Mouse (Mus musculus) hindbrain, embryonic 10.5 days (tissue): Measurements from ENCODE around the gene Lsamp. TPM values are rescaled to one million over a fixed set of nuclear protein-coding genes. Genes with fewer than 3 reads are reported as not detected.

ENCODE experiments used
- DNase-seq: peaks from one replicate; pipeline ENCODE4 v3.0.0-alpha.2; 2017; ENCODE audit warnings: low spot score
- H3K27ac ChIP-seq: fragments of 300-500 bp; sonication (generic); 2 replicates; pipeline ENCODE4 v1.5.1; 2016; ENCODE audit warnings: mild to moderate bottlenecking, moderate library complexity
- H3K27me3 ChIP-seq: fragments of 300-500 bp; sonication (generic); 2 replicates; pipeline ENCODE4 v1.6.1; 2016; ENCODE audit warnings: mild to moderate bottlenecking; ENCODE audit not compliant: poor library complexity, insufficient read depth, severe bottlenecking
- H3K36me3 ChIP-seq: fragments of 300-500 bp; sonication (generic); 2 replicates; pipeline ENCODE4 v1.6.1; 2016; ENCODE audit warnings: mild to moderate bottlenecking, moderate library complexity
- H3K4me1 ChIP-seq: fragments of 300-500 bp; sonication (generic); replicated peaks from 2 replicates; pipeline ENCODE4 v1.6.1; 2016; ENCODE audit warnings: mild to moderate bottlenecking
- H3K4me3 ChIP-seq: fragments of 300-500 bp; sonication (generic); 2 replicates; pipeline ENCODE4 v1.5.1; 2016; ENCODE audit warnings: mild to moderate bottlenecking, moderate library complexity
- H3K9me3 ChIP-seq: fragments of 300-500 bp; sonication (generic); 2 replicates; pipeline ENCODE4 v1.6.1; 2016; ENCODE audit warnings: mild to moderate bottlenecking, moderate library complexity
- WGBS: fragments of 180-500 bp; shearing (Covaris S2); methylation state at CpG from one replicate; pipeline ENCODE4 v1.1.7; 2016; 5-methylcytosine and 5-hydroxymethylcytosine counted together
- polyA plus RNA-seq: library from polyadenylated mRNA; unstranded; fragments of >200 nt; fragmentation: Nextera tagmentation; extraction: Ambion mirVana; gene quantifications from 2 replicates; pipeline ENCODE4 v1.2.1, GENCODE M21; 2016

The Lsamp gene
- polyA plus RNA-seq, 1 experiment from 2014 or later = 17.2 TPM

- H3K36me3 ChIP-seq = no peaks in the 10 kb centered on the region
- no peaks in the 10 kb centered on the region for H3K9me3 ChIP-seq
- H3K27ac ChIP-seq = no peak overlapping the region
- no peaks in the 10 kb centered on the region for H3K27me3 ChIP-seq
- no peak for DNase-seq
- H3K4me1 ChIP-seq = no peaks in the 10 kb centered on the region
- no peak overlapping the region for H3K4me3 ChIP-seq
These were observed 847.4 kb downstream of the Lsamp start for GRCm38 (mm10) chr16:40831536-40831935.

- Histone ChIP-seq H3K27me3 (no peaks in the 10 kb centered on the region), H3K27ac (no peak overlapping the region), H3K4me1 (no peaks in the 10 kb centered on the region), H3K9me3 (no peaks in the 10 kb centered on the region), H3K4me3 (no peak overlapping the region), H3K36me3 (no peaks in the 10 kb centered on the region)
- WGBS = 58% methylated on average over 1 of the region's 1 CpGs
- no peak for DNase-seq
These were observed 857.6 kb downstream of the Lsamp start for GRCm38 (mm10) chr16:40841765-40842164.

GRCm38 (mm10) chr16:40866733-40867132 is 882.6 kb downstream of the Lsamp start:
- H3K27ac ChIP-seq = no peak overlapping the region

GRCm38 (mm10) chr16:40878301-40878700 is 894.1 kb downstream of the Lsamp start:
- 97% methylated on average over 4 of the region's 4 CpGs for WGBS
- Histone ChIP-seq H3K4me1 (no peaks in the 10 kb centered on the region), H3K27me3 (no peaks in the 10 kb centered on the region), H3K9me3 (no peaks in the 10 kb centered on the region), H3K36me3 (no peaks in the 10 kb centered on the region), H3K4me3 (no peak overlapping the region), H3K27ac (no peak overlapping the region)
- DNase-seq = no peak

More at GRCm38 (mm10) chr16:40866733-40867132, 882.6 kb downstream of the Lsamp start:
- Histone ChIP-seq H3K36me3 (no peaks in the 10 kb centered on the region), H3K9me3 (no peaks in the 10 kb centered on the region), H3K27me3 (no peaks in the 10 kb centered on the region), H3K4me1 (no peaks in the 10 kb centered on the region), H3K4me3 (no peak overlapping the region)
- no peak for DNase-seq

GRCm38 (mm10) chr16:40881942-40882341 is 897.8 kb downstream of the Lsamp start:
- no peaks in the 10 kb centered on the region for H3K27me3 ChIP-seq
- WGBS = 81% methylated on average over 5 of the region's 5 CpGs
- no peaks in the 10 kb centered on the region for H3K36me3 ChIP-seq
- no peak for DNase-seq
- H3K9me3 ChIP-seq = no peaks in the 10 kb centered on the region
- H3K27ac ChIP-seq = no peak overlapping the region
- H3K4me3 ChIP-seq = no peak overlapping the region
- H3K4me1 ChIP-seq = no peaks in the 10 kb centered on the region

GRCm38 (mm10) chr16:40891338-40891737 is 907.2 kb downstream of the Lsamp start:
- peak; percentile 5 for DNase-seq
- no peaks in the 10 kb centered on the region for H3K9me3 ChIP-seq
- H3K4me3 ChIP-seq = no peak overlapping the region
- no peaks in the 10 kb centered on the region for H3K27me3 ChIP-seq
- no peaks in the 10 kb centered on the region for H3K36me3 ChIP-seq
- H3K4me1 ChIP-seq = no peaks in the 10 kb centered on the region
- no peak overlapping the region for H3K27ac ChIP-seq
- WGBS = 42% methylated on average over 7 of the region's 7 CpGs

GRCm38 (mm10) chr16:40897768-40898327 is 913.7 kb downstream of the Lsamp start:
- Histone ChIP-seq H3K27me3 (no peaks in the 10 kb centered on the region), H3K9me3 (no peaks in the 10 kb centered on the region), H3K4me1 (no peaks in the 10 kb centered on the region), H3K4me3 (no peak overlapping the region), H3K27ac (no peak overlapping the region), H3K36me3 (no peaks in the 10 kb centered on the region)
- WGBS = 45% methylated on average over 4 of the region's 4 CpGs
- peak; percentile 2 for DNase-seq

- Histone ChIP-seq H3K4me1 (no peaks in the 10 kb centered on the region), H3K27me3 (no peaks in the 10 kb centered on the region), H3K36me3 (no peaks in the 10 kb centered on the region), H3K27ac (no peak overlapping the region), H3K9me3 (no peaks in the 10 kb centered on the region), H3K4me3 (no peak overlapping the region)
- no peak for DNase-seq
- WGBS = 76% methylated on average over 1 of the region's 1 CpGs
These were observed 923.7 kb downstream of the Lsamp start for GRCm38 (mm10) chr16:40907892-40908291.

- no peak for DNase-seq
- H3K4me3 ChIP-seq = no peak overlapping the region
- WGBS = 77% methylated on average over 2 of the region's 2 CpGs
These were observed 930.0 kb downstream of the Lsamp start for GRCm38 (mm10) chr16:40914141-40914540.

GRCm38 (mm10) chr16:40930596-40930995 is 946.4 kb downstream of the Lsamp start:
- no peaks in the 10 kb centered on the region for H3K9me3 ChIP-seq
- H3K27me3 ChIP-seq = no peaks in the 10 kb centered on the region
- DNase-seq = no peak
- H3K27ac ChIP-seq = no peak overlapping the region
- 94% methylated on average over 4 of the region's 4 CpGs for WGBS
- H3K36me3 ChIP-seq = no peaks in the 10 kb centered on the region
- H3K4me3 ChIP-seq = no peak overlapping the region
- H3K4me1 ChIP-seq = no peaks in the 10 kb centered on the region

More at GRCm38 (mm10) chr16:40914141-40914540, 930.0 kb downstream of the Lsamp start:
- H3K4me1 ChIP-seq = no peaks in the 10 kb centered on the region
- H3K9me3 ChIP-seq = no peaks in the 10 kb centered on the region
- no peak overlapping the region for H3K27ac ChIP-seq
- H3K27me3 ChIP-seq = no peaks in the 10 kb centered on the region
- H3K36me3 ChIP-seq = no peaks in the 10 kb centered on the region

GRCm38 (mm10) chr16:40942266-40942665 is 958.1 kb downstream of the Lsamp start:
- Histone ChIP-seq H3K36me3 (no peaks in the 10 kb centered on the region), H3K27ac (no peak overlapping the region), H3K9me3 (no peaks in the 10 kb centered on the region), H3K4me3 (no peak overlapping the region), H3K27me3 (no peaks in the 10 kb centered on the region), H3K4me1 (no peaks in the 10 kb centered on the region)
- whole genome bisulfite sequencing = 90% methylated on average over 3 of the region's 3 CpGs
- DNase-seq = no peak

- Histone ChIP-seq H3K4me3 (no peak overlapping the region), H3K4me1 (no peaks in the 10 kb centered on the region), H3K27ac (no peak overlapping the region), H3K36me3 (no peaks in the 10 kb centered on the region), H3K9me3 (no peaks in the 10 kb centered on the region), H3K27me3 (no peaks in the 10 kb centered on the region)
- DNase-seq = no peak
- 56% methylated on average over 1 of the region's 1 CpGs for WGBS
These were observed 961.7 kb downstream of the Lsamp start for GRCm38 (mm10) chr16:40945834-40946233.

GRCm38 (mm10) chr16:40948013-40948412 is 963.9 kb downstream of the Lsamp start:
- no peaks in the 10 kb centered on the region for H3K4me1 ChIP-seq
- no peaks in the 10 kb centered on the region for H3K9me3 ChIP-seq
- no peaks in the 10 kb centered on the region for H3K36me3 ChIP-seq
- no peak overlapping the region for H3K27ac ChIP-seq
- no peak for DNase-seq
- no peaks in the 10 kb centered on the region for H3K27me3 ChIP-seq
- H3K4me3 ChIP-seq = no peak overlapping the region

- no peak overlapping the region for H3K4me3 ChIP-seq
- H3K36me3 ChIP-seq = no peaks in the 10 kb centered on the region
- 95% methylated on average over 2 of the region's 2 CpGs for WGBS
- no peaks in the 10 kb centered on the region for H3K9me3 ChIP-seq
- H3K27me3 ChIP-seq = no peaks in the 10 kb centered on the region
- no peaks in the 10 kb centered on the region for H3K4me1 ChIP-seq
- DNase-seq = no peak
- H3K27ac ChIP-seq = no peak overlapping the region
These were observed 975.0 kb downstream of the Lsamp start for GRCm38 (mm10) chr16:40959211-40959610.
